Mouse (Mus musculus) lung, embryonic 15.5 days (tissue): ENCODE data around the gene Krt87. TPM values are rescaled to one million over a fixed set of nuclear protein-coding genes. Genes with fewer than 3 reads are reported as not detected.

Experiments used
- ATAC-seq: fragments of 200-750 bp; cut with Nextera tagmentation; 2 replicates; pipeline ENCODE4 v1.8.0; 2017; ENCODE audit warnings: moderate number of reproducible peaks, borderline replicate concordance; ENCODE audit not compliant: low FRiP score, low TSS enrichment; ENCODE audit errors: extremely low read depth
- H3K27ac ChIP-seq: fragments of 300-500 bp; sonication (generic); 2 replicates; pipeline ENCODE4 v1.5.1; 2015; ENCODE audit warnings: moderate library complexity, mild to moderate bottlenecking, inconsistent platforms
- H3K27me3 ChIP-seq: fragments of 300-500 bp; sonication (generic); 2 replicates; pipeline ENCODE4 v1.6.1; 2015; ENCODE audit warnings: inconsistent platforms
- H3K36me3 ChIP-seq: fragments of 300-500 bp; sonication (generic); 2 replicates; pipeline ENCODE4 v1.6.1; 2015; ENCODE audit warnings: inconsistent platforms
- H3K4me1 ChIP-seq: fragments of 300-500 bp; sonication (generic); 2 replicates; pipeline ENCODE4 v1.6.1; 2015; ENCODE audit warnings: inconsistent platforms
- H3K4me2 ChIP-seq: fragments of 300-500 bp; sonication (generic); 2 replicates; pipeline ENCODE4 v1.6.1; 2015; ENCODE audit warnings: inconsistent platforms, mild to moderate bottlenecking, moderate library complexity
- H3K4me3 ChIP-seq: fragments of 300-500 bp; sonication (generic); 2 replicates; pipeline ENCODE4 v1.5.1; 2015; ENCODE audit warnings: mild to moderate bottlenecking, inconsistent platforms
- H3K9ac ChIP-seq: fragments of 300-500 bp; sonication (generic); 2 replicates; pipeline ENCODE4 v1.6.1; 2015; ENCODE audit warnings: inconsistent platforms
- H3K9me3 ChIP-seq: fragments of 300-500 bp; sonication (generic); 2 replicates; pipeline ENCODE4 v1.6.1; 2016; ENCODE audit warnings: inconsistent platforms
- WGBS: fragments of 180-500 bp; shearing (Covaris S2); methylation state at CpG from one replicate; pipeline ENCODE4 v1.1.7; 2015; 5-methylcytosine and 5-hydroxymethylcytosine counted together
- polyA plus RNA-seq: library from polyadenylated mRNA; unstranded; fragments of >200 nt; fragmentation: Nextera tagmentation; extraction: Ambion mirVana; gene quantifications from 2 replicates; pipeline ENCODE4 v1.2.1, GENCODE M21; 2015

Gene Krt87
- polyA plus RNA-seq, 1 experiment from 2014 or later, result 0.39 TPM

GRCm38 (mm10) chr15:101387176-101387575 is 51.4 kb downstream of the Krt87 start:
- 54% methylated on average over 3 of the region's 3 CpGs for WGBS
- ATAC-seq, result no peak
- Histone ChIP-seq H3K27ac (no peak overlapping the region), H3K4me2 (no peak overlapping the region), H3K4me1 (peaks cover 8% of the 10 kb centered on the region), H3K4me3 (no peak overlapping the region), H3K27me3 (no peaks in the 10 kb centered on the region), H3K9me3 (no peaks in the 10 kb centered on the region), H3K36me3 (no peaks in the 10 kb centered on the region), H3K9ac (no peak overlapping the region)

- Histone ChIP-seq H3K9ac (no peak overlapping the region), H3K27ac (no peak overlapping the region), H3K9me3 (no peaks in the 10 kb centered on the region), H3K4me1 (peaks cover 15% of the 10 kb centered on the region), H3K27me3 (no peaks in the 10 kb centered on the region), H3K36me3 (no peaks in the 10 kb centered on the region), H3K4me2 (no peak overlapping the region), H3K4me3 (no peak overlapping the region)
- ATAC-seq, result no peak
- 73% methylated on average over 6 of the region's 6 CpGs for WGBS
Measured at GRCm38 (mm10) chr15:101385064-101385463, 53.5 kb downstream of the Krt87 start.

GRCm38 (mm10) chr15:101384610-101385009 is 54.0 kb downstream of the Krt87 start:
- H3K9me3 ChIP-seq, result no peaks in the 10 kb centered on the region
- H3K9ac ChIP-seq, result no peak overlapping the region
- H3K4me3 ChIP-seq, result no peak overlapping the region
- no peaks in the 10 kb centered on the region for H3K27me3 ChIP-seq
- H3K36me3 ChIP-seq, result no peaks in the 10 kb centered on the region
- H3K27ac ChIP-seq, result no peak overlapping the region
- no peak overlapping the region for H3K4me2 ChIP-seq
- no peak for ATAC-seq
- peaks cover 15% of the 10 kb centered on the region for H3K4me1 ChIP-seq
- 74% methylated on average over 7 of the region's 7 CpGs for WGBS

- Histone ChIP-seq H3K27ac (no peak overlapping the region), H3K36me3 (no peaks in the 10 kb centered on the region), H3K4me2 (no peak overlapping the region), H3K9me3 (no peaks in the 10 kb centered on the region), H3K4me1 (peaks cover 8% of the 10 kb centered on the region), H3K9ac (no peak overlapping the region), H3K4me3 (no peak overlapping the region), H3K27me3 (no peaks in the 10 kb centered on the region)
- 78% methylated on average over 11 of the region's 11 CpGs for WGBS
- no peak for ATAC-seq
Measured at GRCm38 (mm10) chr15:101382811-101383210, 55.8 kb downstream of the Krt87 start.

GRCm38 (mm10) chr15:101381758-101382157 is 56.8 kb downstream of the Krt87 start:
- WGBS, result 31% methylated on average over 9 of the region's 9 CpGs
- Histone ChIP-seq H3K4me1 (peaks cover 8% of the 10 kb centered on the region), H3K27ac (no peak overlapping the region), H3K9me3 (no peaks in the 10 kb centered on the region), H3K9ac (no peak overlapping the region), H3K4me3 (no peak overlapping the region), H3K4me2 (no peak overlapping the region), H3K27me3 (no peaks in the 10 kb centered on the region), H3K36me3 (no peaks in the 10 kb centered on the region)
- ATAC-seq, result no peak

Other genes with a start within 250 kb of the Krt87 start
- 6.9 and 7.9 TPM in 2 replicates for gene Grasp, start 214.6 kb downstream of the Krt87 start, polyA plus RNA-seq
- 9.2 and 9.9 TPM in 2 replicates for gene Nr4a1, start 184.5 kb downstream of the Krt87 start, polyA plus RNA-seq
- gene Atg101, start 154.5 kb downstream of the Krt87 start, polyA plus RNA-seq, result 74.5 and 76.8 TPM in 2 replicates
- gene 6030408B16Rik, start 145.6 kb downstream of the Krt87 start, polyA plus RNA-seq, result 48.1 and 50.0 TPM in 2 replicates
- 1.7 and 2.0 TPM in 2 replicates for gene Krt80, start 68.6 kb downstream of the Krt87 start, polyA plus RNA-seq
- gene Krt7, start 27.8 kb downstream of the Krt87 start, polyA plus RNA-seq, result 152 and 158 TPM in 2 replicates
- not detected in 2 replicates for gene Krt88, start 8.9 kb upstream of the Krt87 start, polyA plus RNA-seq
- gene Krt81, start 24.9 kb upstream of the Krt87 start, polyA plus RNA-seq, result not detected in 2 replicates
- not detected in 2 replicates for gene Krt86, start 34.7 kb upstream of the Krt87 start, polyA plus RNA-seq
- gene Krt83, start 52.7 kb upstream of the Krt87 start, polyA plus RNA-seq, result 0.13 TPM in 1 of 2 replicates, not detected in the other
- gene Gm49425, start 78.5 kb upstream of the Krt87 start, polyA plus RNA-seq, result not detected in 2 replicates
- not detected in 2 replicates for gene Krt84, start 94.0 kb upstream of the Krt87 start, polyA plus RNA-seq
- not detected in 2 replicates for gene Krt82, start 111.9 kb upstream of the Krt87 start, polyA plus RNA-seq
- gene Krt90, start 124.1 kb upstream of the Krt87 start, polyA plus RNA-seq, result 0.05 TPM in 1 of 2 replicates, not detected in the other
- gene Krt75, start 135.1 kb upstream of the Krt87 start, polyA plus RNA-seq, result 0.05 and 0.14 TPM in 2 replicates
- not detected in 2 replicates for gene Gm5414, start 189.4 kb upstream of the Krt87 start, polyA plus RNA-seq
- not detected in 2 replicates for gene Gm5478, start 208.6 kb upstream of the Krt87 start, polyA plus RNA-seq
- gene Krt6b, start 241.5 kb upstream of the Krt87 start, polyA plus RNA-seq, result not detected in 2 replicates